Mouse (Mus musculus) heart, adult 2 months (tissue): Measurements from ENCODE around the gene Zfp202.

Experiments
- CTCF ChIP-seq: fragments of 200-600 bp; IDR thresholded peaks from 2 replicates; pipeline ENCODE4 v1.8.1; 2022; ENCODE audit warnings: antibody characterized with exemption, mild to moderate bottlenecking, moderate library complexity
- EP300 ChIP-seq: fragments of 200-500 bp; IDR thresholded peaks from 2 replicates; pipeline ENCODE4 v1.6.1; 2011; ENCODE audit warnings: low read depth, low read length, control low read depth; ENCODE audit not compliant: insufficient read depth
- POLR2A ChIP-seq: fragments of 200-500 bp; IDR thresholded peaks from 2 replicates; pipeline ENCODE4 v1.6.1; 2011; ENCODE audit warnings: mild to moderate bottlenecking, low read depth, low read length, control low read depth; ENCODE audit not compliant: insufficient read depth

DNA sequence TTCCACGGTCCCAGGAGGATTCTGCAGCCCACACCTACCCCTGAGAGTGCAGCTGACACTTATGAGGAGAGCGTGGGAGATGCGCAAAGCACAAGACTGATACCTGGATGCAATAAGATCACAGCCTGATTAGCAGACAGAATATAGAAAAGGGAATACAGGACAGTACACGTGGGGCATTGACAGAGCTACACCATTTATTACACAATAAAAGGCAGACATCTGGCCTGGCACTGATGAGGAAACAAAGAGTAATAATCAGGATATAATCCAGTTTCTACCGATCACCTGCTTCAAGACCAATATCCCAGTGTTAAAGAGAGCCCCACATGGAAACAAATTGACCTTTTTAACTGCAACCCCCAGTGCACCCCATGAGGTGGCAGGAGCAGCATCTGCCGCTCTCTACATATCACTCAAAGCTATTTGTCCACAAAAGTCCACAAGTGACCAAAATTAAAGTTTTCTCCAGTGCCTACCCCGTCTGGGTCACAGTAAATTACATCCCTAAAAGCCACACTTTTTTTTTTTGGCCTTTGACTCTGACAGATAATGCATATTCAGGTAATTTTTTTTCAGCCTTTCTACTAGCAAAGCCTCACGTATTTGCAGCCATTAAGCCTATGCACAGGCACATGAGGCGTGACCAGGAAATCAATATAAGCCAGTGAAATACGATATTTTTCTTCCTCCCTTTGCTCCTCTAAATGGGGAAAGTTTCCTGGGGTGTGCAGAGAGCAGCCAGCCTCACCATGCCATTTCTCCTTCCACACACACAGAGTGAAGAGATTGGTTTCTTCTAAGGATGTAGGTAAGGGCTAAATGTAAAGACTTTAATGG lies 42.3 kb downstream of the Zfp202 start:
- TF ChIP-seq CTCF (no peak), POLR2A (no peak), EP300 (no peak)
